Mouse (Mus musculus) megakaryocyte-erythroid progenitor cell, adult 5-6 weeks (primary cell): ENCODE data around the gene Cdh23. TPM values are rescaled to one million over a fixed set of nuclear protein-coding genes. Genes with fewer than 3 reads are reported as not detected.
"Not testable (repeated sequence)": the region's sequence is repeated elsewhere in the genome, so short reads cannot be mapped to it uniquely, and the experiment has no call there.

Source experiments
- ATAC-seq: replicated peaks from 2 replicates; pipeline ENCODE4 v1.8.0; 2016; ENCODE audit warnings: mild to moderate bottlenecking, inconsistent platforms; ENCODE audit not compliant: severe bottlenecking, poor library complexity, low FRiP score, low TSS enrichment
- total RNA-seq, 2 experiments: library from RNA; stranded (forward) in 1 of 2; stranded (reverse) in 1 of 2; fragments of 200-1000, 215-1000 nt in 1 of 2; fragments of >200 nt in 1 of 2; fragmentation: Nextera tagmentation in 1 of 2; gene quantifications; 2 replicates each; pipeline ENCODE4 v1.2.3; 2014 to 2017

Gene Cdh23
- total RNA-seq (2014; fragmentation: Nextera tagmentation) (not detected in 2 replicates), total RNA-seq (2017) (not detected in 2 replicates)

DNA sequence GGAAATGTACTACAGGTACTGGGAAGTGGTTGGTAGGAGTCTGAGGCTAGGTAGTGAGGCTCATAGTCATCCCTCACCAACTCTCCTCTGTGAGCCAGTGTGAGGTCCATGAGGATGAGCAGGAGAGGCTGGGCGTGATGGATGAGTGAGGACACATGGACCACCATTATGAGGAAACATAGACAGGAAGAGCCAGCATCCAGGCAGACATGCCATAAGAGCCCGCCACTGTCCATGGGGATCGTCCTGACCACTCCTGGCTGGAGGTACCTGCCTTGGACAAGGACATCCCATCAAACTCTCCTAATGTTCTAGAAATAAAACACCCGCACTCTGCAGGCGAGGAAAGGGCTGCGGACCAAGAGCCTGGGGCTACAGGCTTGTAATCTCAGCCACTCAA lies at the start of gene Cdh23:
Gene Cdh23, minus strand, starts transcription at position 101 of the 400 bp plus-strand sequence.
- no peak for ATAC-seq

DNA sequence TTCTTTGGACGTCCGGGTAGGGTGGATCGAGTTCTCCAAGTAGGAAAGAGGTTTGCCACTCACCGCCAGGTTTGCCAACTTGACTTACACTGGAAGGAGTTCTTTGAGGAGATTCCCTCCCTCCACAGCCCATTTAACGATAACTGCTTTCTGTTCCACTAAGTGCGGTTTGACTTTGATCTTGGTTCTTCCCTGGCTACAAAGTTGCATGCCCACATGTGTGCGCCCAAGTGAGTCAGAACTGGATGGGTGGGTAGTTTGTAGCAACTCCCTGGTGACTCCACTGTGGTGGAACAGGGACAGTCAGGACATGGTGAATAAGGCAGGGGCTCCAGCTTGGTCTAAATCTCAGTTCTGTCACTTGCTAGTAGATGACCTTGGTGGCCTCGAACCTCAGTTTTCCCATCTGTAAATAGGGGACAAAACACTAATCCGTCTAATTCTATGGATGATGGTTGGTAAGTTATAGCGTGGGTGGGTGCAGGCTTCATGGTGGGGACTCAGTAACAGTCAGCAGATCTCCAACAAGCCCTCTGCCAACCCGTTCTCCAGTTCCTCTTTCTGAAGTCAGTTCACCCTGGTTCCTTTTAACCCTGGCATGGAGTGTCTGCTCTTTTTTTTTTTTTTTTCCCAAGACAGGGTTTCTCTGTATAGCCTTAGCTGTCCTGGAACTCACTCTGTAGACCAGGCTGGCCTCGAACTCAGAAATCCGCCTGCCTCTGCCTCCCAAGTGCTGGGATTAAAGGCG lies 48.4 kb upstream of the Cdh23 start:
- ATAC-seq: no peak

DNA sequence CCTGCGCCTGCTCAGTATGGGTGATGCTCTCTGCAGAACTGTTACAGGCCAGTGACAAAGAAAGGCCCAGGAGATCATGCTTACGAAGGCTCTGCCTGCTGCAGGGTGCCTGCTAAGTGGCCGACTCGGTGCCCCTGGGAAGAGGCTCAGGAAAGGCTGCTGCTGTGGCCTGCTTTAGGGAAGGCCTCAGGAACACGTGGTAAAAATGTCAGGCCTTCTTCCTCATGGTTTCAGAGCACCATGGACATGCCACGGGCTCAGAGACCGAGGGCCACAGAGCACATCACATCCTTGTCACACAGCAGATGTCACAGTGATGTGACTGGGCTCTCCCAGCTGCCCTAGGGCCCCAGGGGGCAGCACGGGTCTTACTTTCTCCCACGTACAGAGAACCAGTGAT lies 47.4 kb upstream of the Cdh23 start:
- ATAC-seq: no peak

DNA sequence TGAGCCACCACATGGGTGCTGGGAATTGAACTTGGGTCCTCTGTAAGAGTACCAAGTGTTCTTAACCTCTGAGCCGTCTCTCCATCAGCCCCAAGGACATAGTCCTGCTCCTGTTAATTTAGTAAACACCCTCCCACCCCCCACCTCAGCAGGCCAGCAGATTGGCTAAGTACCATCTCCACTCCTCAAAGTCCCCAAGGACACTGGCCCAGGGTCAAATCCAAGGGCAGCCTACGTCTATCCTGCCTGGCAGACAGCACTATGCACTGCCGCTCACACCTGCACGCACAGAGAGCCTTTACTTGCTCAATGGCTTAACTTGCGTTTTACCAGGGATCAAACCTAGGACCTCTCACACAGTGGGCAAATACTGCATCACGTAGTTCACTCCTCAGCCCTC lies 46.7 kb upstream of the Cdh23 start:
- no peak for ATAC-seq

DNA sequence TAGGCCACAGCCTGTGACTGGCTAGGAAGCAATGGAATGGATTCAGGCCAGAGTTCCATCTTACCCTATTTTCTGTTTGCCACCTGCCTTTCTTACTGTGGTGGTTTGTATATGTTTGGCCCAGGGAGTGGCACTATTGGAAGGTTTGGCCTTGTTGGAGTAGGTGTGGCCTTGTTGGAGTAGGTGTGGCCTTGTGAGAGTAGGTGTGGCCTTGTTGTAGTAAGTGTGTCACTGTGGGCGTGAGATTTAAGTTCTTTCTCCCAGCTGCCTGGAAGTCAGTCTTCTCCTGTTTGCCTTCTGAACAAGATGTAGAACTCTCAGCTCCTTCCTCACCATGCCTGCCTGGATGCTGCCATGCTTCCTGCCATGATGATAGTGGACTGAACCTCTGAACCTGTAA lies 46.0 kb upstream of the Cdh23 start:
- not testable (repeated sequence) for ATAC-seq

DNA sequence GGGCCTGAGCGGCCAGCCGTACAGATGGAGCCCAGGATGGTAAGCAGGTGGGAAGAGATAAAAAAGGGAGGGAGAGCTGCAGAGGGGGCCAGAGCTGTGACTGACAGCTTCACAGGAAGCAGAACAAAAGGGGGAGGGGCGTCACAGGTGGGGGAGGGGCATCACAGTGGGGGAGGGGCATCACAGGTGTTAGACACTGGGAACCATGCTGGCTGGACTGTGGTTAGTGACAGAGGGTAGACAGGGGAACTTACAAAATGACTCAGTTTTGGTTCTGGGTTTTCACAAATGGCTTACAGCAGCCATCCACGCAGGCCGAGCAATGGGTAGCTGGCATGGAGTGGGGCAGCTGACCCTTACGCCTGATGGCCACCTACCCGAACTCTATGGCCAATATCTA lies 45.1 kb upstream of the Cdh23 start:
- ATAC-seq: no peak

DNA sequence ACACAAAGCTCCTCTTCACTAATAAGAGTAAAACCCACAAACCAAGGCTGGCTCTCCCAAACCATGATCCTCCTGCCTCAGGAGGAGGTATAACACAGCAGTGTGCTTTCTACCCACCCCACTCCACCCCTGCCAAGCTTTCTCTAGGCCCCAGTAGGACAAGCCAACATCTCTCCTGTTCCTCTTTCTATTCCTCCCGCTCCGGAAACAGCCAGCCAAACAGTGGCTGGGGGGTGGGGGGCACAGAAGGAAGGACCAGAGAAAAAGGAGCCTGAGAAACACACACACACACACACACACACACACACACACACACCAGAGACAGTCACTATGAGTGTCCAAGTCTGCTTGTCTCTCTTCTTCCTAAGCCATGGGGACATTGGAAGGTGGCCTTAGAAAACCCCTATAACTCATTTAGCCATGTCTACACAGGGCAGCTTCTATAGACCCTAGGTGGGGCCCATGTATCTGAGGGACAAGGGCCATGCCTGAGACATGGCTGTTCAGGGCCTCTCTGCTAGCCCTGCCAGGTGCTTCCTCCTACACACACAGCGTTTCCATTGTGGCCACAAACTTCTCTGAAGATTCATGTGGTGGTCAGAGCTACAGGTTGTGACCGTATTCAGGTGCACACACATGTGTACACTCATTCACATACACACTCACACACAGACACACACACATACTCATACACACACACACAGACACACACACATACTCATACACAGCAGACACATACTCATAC lies 43.5 kb upstream of the Cdh23 start:
- no peak for ATAC-seq

DNA sequence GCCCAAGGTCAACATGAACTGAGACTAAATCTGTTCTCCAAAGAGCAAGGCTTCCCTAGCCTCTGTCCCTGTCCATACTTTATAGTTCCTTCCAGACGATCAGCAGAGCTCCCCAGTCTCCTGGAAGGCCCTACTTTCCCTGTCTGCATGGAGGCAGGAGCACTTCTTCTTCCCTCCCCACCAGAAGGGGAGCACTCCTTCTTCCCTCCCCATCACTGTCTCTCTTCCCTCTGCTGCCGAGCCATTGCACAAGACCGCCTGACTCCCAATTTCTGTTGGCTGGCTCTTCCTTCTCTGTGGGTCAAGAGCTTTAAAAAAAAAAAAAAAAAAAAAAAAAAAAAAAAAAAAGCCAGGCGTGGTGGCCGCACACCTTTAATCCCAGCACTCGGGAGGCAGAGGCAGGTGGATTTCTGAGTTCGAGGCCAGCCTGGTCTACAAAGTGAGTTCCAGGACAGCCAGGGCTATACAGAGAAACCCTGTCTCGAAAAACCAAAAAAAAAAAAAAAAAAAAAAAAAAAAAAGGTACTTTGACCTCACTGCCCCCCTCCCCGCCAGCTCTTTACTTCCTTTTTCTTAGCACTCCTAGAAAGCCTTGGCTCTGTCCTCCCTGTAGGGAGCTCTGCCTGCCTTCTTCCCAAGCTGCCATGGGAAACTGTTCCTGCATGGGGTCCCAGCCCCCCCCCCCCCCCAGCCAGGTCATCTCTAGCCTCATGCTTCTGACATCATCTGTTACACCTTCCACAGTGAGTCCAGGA lies 41.8 kb upstream of the Cdh23 start:
- no peak for ATAC-seq

DNA sequence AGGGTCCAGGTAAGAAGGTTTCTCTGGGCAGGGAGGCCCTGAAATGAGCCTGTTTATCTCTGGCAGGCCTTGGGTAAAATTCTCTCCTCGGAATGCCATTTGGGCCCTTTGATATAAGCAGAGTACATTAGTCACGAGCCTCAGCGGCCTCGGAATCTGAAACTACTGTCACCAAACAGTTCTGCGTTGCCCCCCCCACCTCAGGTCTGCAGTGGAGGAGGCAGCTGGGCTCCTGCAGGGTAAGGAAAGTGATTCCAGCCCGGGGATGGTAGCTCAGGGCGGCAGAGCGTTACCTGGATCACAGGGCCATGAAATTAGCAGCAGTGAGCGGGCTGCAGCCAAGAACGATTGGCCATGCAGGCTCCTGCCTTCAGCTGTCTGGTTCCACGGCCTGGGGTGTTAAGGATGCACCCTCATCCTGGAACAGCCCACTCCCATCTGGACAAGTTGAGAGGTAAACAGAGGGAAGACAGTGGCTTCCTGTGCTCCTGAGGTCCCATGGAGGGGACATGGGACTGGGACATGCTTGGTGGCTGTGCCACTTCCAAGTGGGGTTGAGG lies 41.0 kb upstream of the Cdh23 start:
- no peak for ATAC-seq

DNA sequence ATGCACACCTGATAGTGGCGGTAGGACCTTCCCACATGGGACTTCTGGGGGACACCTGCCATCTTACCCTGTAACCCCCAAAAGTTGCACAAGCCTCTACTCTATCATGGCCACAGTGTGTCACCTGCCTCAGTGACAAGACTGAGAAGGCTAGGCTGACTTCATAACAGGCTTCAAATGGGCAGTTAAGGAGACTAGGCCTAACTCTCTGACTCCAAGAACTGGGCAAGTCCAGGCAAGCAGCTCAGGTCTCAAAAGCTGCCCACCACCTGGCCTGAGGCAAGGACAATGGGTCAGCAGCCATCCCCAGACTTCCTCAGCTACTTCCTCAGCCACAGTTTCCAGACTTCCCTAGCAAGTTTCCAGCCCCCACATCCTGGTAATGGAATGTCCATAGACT lies 39.4 kb upstream of the Cdh23 start:
- ATAC-seq: no peak

DNA sequence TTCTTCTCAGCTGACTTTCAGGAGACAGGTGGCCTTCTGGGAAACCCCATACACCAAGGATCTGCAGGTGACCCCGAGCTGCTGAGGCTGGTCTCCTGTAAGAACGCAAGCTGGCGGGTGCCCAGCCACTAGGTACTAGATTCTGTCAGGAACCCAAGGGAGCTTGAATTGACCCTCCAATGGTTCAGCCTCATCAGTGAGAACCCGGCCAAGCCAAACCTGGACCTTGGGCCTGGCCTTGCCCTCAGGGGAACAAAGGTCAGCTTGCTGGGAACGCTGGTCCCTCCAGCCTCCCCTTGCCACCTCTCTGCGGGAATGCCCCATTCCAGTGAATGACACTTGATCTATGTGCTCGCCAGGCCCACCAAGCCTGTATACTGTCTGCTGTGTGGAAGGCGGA lies 37.2 kb upstream of the Cdh23 start:
- ATAC-seq: no peak

DNA sequence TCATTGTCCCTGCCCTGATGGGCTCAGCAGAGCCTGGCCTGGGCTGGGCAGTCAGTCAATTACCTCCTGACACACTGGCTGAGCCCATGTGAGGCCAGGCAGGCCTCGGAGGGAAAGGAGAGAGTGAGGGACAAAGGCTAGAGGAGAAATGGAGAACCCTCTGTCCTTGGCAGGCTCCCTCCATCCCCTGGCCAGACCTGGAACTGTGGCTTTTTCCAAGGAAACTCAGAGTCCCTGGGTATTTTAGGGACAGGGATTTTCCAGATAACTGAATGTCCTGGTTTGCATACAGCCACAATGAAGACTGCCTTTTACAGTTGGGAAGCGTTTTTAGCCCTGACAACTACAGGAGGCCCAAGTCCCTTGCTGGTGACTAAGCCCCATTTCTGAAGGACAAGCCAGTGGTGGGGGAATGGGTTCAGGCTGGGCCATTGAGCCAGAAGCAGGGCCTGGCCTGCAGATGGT lies 36.1 kb upstream of the Cdh23 start:
- no peak for ATAC-seq

DNA sequence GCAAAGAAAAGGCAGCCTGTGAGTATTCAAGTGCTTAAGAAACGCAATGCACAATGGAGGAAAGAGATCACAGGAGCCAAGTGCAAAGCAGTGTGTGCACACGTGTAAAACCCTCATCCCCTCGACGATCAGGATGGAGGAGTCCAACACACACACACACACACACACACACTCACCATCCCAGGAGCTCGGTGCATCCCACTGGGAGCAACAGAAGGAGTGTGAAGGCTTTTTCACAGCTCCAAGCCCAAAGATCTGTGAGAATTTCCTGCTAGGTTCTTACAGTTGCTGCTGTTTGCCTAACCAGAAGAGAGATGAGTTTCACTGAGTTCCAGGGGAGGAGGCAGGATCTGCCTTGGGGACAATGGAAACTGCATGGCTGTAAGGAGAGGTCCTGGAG lies 35.5 kb upstream of the Cdh23 start:
- ATAC-seq: no peak

DNA sequence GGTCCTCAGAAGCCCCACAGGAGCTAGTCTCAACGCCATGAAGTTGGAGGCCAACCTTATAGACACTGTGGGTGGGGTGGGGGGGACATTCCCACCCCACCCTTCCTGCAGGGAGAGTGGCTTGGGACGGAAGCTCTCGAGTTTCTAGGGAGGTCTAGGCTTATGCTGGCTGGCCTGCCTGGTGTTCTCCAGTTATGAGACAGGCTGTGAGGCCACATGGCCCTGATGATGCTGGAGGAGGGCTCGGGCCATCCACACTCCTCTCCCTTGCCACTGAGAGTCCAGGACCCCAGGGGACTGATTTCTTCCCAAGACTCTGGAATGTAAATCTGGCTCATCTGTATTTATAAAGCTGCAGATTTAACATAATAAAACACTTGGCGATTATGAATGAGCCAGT lies 31.0 kb upstream of the Cdh23 start:
- ATAC-seq: no peak

DNA sequence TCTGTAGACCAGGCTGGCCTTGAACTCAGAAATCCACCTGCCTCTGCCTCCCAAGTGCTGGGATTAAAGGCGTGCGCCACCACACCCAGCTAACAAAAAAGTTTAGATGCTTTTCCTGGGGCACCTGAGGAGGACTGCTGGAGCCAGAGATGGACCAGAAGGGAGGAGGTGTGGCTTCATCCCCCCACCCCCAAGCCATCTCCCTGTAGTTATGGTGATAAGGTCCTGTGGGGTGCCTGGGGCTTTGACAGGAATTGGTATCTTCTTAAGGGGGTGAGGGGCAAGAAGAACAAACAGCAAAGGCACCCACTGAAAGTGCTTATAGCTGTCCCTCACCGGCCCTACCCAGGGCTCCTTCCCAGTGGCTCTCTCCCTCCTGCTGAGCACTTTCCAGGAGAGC lies 30.6 kb upstream of the Cdh23 start:
- ATAC-seq: no peak

DNA sequence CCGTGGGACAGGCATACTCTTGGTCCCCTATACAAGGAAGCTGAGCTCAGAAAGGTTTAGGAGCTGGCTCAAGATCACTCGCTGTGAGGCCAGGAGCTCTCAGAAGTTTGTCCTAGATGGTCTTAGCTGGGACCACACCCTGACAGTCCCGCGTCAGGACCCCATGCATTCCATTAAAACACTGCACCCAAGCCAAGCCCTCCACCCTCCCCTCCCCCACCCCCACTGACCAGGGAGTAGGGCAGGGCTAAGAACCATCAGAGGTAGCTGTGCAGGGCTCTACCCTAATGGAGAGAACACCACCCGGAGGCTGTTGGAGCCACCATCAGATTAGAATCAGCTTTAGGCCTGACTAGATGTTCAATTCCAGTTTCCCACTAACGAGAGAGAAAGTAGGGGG lies 28.2 kb upstream of the Cdh23 start:
- ATAC-seq: no peak

DNA sequence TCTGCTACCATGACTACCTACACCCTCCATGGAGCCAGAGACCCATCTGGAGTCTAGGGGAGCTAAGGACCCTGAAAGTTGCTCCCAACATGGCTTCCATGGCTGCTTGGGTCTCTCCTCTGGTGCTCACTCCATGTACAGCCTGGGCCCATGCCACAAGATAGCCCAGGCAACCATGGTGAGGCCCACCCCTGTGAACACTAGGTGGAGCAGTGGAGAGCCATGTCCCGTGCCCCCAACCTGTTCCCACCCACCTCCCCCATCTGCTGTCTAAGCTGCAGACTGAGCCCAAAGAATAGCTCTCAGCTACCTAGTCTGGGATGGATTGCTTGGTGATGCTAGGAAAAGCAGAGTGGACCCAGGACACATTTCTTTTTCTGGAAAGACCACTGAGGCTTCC lies 27.1 kb upstream of the Cdh23 start:
- no peak for ATAC-seq

DNA sequence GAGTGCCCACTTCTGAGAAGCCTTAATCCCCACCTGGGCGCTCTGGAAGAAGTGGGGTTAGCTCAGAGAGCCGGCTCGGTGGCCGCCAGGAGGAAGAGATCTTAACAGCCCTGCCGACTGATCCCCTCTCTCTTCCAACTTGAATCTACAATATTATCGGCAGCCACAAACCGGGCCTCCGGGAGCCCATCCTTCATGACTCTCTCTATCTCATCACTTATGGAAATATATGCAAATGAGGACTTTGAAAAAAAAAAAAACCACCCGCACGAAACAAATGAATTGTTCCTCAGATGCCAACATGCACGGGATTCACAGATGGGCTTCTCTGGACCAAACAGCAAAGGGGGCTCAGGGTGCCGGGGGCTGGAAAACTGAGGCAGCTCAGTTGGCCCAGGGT lies 25.4 kb upstream of the Cdh23 start:
- ATAC-seq: no peak

DNA sequence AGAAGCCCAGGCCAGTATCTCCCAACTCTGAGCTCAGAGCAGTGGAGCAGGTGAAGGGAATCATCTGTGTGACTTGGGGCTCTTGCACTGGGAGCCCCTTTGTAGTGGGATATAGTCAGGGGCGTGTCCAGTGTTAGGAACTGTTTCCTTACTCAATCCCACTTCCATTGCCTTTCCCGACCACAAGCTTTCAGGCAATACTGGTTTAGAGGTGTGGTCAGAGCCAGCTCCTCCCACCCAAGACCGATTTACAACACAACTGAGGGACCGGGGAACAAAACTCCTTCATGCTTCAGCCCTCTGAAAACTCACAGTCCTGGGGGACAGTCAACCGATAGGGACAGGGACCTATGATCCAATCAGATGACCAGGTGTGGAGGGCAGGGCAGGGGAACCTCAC lies 24.2 kb upstream of the Cdh23 start:
- ATAC-seq: no peak

DNA sequence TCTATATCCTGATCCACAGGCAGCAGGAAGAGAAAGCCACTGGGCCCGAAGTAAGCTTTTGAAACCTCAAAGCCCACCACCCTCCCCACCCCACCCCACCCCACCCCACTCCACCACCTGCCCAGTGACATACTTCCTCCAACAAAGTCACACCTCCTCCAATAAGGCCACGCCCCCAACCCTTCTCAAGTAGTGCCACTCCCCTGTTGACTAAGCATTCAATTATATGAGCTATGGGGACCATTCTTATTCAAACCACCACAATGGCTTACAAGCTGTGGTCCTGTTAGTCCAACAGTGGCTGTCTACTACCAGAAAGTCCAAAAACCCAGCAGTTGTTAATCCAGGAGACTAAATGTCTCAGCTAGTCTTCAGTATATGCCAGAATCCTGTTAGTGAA lies 22.2 kb upstream of the Cdh23 start:
- ATAC-seq: no peak
